Mouse (Mus musculus): ENCODE results near the gene Stxbp1.

- TF ChIP-seq EP300 (optimal IDR thresholded peaks at IDR 0.05), result no peak
- TF ChIP-seq CTCF (IDR thresholded peaks at IDR 0.05; ENCODE audit: low read depth), result no peak
Observed at GRCm38 (mm10) chr2:32816497-32816896, 30.5 kb downstream of the Stxbp1 start.
